Mouse (Mus musculus): ENCODE results near the gene Cox6b1.

The Cox6b1 gene

DNA sequence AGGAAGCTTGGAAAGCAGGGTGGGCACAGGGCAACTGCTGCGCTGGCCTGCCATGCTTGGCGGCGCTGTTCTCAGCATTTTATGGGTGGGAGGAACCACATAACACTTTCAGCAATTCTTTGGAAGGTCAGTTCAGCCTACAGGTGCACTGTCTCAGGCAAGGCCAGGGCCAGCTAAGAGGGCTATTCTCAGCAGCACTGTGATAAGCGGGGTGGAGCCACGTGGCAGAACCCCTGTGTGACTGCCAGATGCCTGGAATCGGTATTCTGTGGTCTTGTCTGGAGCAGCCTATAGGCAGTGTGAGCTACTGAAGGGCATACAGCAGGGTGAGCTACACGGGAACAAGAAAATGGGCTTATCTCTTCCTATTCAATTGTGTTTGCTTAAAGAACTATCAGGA is 15.9 kb downstream of the Cox6b1 start:
- DNase-seq (ENCODE audit: low spot score in 2 of 2): no peak

DNA sequence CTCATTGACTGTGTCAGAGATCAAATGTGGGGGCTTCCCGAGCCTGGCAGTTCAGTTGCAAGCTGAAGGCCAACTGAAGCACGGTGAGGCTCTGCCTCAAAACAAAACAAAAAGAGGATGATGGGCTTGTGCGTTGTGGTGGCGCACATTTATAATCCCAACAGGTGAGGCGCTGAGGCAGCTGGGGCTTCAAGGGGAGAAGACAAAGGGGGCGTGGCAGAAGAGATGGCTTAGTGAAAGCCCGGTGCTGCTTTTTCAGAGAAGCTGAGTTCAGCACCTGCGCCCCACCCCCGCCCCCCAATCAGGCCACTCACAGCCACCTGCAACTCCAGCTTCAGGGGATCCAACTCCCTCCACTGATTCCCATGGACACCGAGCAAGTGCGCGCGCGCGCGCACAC is 17.5 kb downstream of the Cox6b1 start:
- DNase-seq (ENCODE audit: low spot score in 2 of 2): no peak

DNA sequence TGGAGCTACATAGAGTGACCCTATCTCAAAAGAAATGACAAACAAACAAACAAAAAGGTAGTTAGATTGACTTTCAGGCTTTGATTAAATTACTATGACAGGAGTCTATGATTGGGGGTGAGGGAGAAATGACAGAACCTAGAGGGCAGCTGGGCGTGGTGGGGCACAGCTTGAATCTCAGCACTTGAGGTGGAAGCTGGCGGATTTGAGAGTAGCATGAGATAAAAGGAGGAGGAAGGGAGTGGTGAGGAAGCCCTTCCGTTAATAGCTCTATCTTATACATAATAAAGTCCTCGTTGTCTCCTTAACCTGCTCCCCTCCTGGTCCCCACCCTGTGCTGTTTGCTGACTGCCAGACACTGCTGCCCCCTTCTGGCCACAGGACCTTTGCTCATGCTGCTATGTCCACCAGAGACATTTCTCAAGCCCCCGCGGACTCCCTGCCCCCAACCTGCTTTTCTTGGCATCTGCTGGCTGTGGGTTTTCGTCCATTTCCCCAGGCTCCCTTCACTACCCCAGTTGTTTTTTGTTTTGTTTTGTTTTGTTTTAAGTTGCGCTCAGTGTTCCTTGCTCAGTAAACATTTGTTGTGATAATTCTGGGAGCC is 18.1 kb downstream of the Cox6b1 start:
- DNase-seq (ENCODE audit: low spot score in 2 of 2): peak in 1 of 2 experiments; percentile 21

DNA sequence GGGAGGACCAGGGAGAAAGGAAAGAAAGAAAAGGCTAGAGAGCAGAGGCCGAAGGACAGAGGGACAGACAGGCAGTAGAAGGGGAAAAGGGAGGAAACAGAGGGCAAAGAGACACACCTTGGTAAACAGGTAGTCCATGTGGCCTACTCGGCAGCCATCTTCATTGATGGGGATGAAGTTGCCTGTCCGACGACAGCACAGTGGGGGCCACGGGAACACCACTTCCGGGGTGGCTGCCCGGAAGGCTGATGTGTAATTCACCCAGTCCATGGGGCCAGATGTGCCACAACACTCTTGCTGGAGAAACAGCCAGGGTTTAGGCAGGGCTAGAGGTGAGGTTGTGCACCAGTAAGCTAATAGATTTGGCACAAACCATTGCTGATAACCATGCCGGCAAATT is 21.0 kb downstream of the Cox6b1 start:
- DNase-seq (ENCODE audit: low spot score in 2 of 2): no peak

DNA sequence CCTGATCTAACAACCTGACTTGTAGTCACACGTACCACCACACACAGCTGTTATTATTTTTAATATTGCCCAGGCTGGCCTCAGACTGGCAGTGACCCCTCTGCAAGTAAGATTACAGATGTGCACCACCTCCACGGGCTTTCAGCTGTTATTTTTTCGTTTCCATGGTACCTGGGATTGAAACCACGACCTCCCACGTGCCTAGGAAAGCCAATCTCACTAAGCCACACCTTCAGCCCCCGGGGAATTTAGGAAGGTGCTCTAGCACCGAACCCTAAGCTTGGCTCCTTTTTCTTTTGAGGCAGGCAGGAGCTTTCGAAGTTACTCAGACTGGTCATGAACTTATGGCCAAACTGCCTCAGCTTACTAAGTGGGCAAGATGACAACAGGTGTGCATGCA is 21.5 kb downstream of the Cox6b1 start:
- no peak for DNase-seq (ENCODE audit: low spot score in 2 of 2)

DNA sequence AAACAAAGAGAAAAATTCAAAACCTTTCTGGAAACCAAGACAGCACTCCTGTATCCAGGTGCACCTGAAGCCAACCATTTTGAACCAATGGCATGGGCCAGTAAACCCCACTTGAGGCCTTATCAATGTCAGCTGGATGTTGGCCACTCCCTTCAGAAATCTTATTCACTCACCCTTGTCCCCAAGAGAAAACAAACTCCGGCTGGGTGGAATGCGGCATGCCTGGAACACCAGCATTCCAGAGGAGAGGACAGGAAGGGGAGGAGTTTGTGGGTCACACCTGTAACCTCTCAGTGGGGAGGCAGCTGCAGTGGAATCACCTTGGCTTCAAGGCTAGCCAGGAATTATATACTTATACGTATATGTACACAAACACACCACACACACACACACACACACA is 23.4 kb downstream of the Cox6b1 start:
- no peak for DNase-seq (ENCODE audit: low spot score in 2 of 2)

DNA sequence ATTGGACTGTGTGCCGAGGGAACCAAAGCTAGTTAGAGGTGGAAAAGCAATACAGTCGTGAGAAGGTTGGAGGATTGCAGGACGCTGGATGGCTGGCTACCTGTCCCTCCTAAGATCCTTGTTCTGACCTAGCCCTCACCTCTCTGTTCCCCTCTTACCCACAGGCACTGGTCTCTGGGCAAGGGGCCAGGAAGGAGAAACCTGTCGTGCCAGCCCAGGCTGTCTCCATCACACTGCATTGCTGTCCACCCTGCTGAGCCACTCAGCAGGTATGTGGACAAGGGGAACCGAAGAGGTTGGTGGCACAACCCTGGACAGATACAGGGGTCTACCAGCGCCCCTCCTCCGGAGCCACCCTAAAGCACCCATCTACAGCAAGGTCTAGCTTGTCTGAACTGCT is 25.3 kb downstream of the Cox6b1 start:
- no peak for DNase-seq (ENCODE audit: low spot score in 2 of 2)

DNA sequence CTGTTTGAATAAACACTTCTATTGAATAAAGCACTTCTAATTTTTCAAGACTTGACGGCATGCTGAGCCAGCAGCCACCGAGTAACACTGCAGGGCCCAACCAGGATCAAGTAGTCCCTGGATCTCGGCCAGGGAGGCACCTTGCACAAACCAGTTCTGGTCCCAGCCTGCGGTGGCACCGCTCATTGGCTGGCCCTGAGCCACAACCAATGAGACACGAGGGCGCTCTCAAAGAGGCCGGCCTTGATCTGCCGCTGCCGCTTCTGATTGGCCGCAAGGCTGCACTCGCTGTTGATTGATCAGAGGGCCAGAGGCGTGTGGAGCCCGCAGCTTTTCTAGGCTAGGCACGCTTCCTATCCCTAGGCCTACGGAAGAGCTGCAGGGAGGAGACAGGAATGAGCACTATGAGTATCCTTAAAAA is 26.0 kb downstream of the Cox6b1 start:
- DNase-seq (ENCODE audit: low spot score in 2 of 2): peak; percentile 74 to 82

DNA sequence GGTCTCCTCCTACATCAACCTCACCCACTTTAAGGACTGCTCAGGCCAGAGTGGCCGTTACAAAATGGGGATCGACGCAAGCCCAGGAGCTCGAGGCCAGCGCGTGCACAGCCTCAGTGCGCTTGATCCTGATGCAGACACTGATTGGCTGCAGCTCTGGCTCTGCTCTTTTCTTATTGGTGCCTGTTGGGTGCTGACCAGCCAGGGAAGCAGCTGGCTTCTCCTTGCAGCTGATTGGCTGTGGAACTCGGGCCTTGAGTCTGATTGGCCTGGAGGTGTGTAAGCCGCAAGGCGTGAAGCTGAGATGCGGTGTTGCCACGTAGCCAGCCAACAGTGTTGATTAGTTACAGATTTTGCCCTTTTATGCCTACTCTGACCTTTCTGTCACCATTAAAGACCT is 27.2 kb downstream of the Cox6b1 start, which contains the start of gene Zbtb32:
TSS of gene Zbtb32 (minus strand) at position 124 of the 400 bp plus-strand sequence.
- DNase-seq (ENCODE audit: low spot score in 2 of 2): no peak

DNA sequence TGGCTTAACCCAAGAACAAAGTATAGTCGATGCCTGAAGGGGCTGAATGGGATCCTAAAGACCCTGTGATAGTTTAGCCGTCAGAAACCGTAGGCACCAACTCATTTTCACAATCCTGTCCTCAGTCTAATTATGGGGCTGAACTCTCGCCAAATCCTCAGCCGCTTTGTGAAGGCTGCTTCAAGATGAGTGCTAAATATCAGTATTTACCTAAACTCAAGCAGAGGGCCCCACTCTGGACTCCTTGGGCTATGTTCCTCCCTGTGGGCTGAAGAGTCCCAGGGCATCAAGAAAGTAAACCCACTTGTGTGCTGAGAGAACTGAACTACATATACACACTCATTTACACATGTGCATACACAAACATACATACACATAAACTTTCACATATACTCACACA is 29.1 kb downstream of the Cox6b1 start:
- DNase-seq (ENCODE audit: low spot score in 2 of 2): no peak

DNA sequence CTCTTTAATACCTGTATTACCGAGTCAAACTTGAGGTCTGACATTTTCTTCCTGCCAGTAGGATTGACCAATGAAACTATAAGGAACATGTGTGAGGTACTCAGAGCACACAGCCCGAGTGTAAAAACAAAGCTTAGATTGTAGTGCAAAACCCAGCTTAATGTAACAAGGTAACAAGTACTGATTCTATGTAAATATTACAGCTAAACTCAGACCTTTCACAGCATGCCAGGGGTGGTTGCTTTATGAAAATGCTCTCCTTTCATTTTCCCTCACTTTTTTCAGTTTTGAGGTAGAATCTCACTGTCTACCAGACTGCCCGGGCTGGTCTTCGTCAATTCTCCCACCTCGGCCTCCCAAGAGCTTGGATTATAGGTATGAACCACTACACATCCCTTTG is 29.9 kb downstream of the Cox6b1 start:
- no peak for DNase-seq (ENCODE audit: low spot score in 2 of 2)

DNA sequence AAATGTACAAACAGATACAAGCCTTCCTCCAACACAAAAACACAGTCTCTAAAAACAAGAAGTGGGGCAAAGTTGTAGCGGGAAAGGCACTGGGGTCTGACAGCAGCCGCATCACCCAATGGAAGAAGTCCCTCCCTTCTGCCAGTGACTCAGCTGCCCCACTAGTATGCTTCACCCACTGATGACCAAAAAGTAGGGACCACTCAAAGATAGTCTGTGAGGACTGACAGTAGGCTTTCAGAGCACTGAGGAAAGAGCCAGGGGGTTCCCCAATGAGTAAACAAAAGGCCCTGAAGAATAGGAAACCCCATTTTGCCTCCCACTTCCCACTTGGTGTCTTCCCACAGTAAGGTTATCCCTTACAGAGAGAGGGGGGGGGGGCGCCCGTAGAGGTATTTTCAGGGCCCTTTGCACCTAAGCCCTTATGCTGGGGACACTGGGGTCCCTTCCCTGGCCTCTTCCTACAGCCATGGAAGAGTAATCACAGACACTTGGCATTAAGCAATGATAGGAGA is 31.4 kb downstream of the Cox6b1 start:
- DNase-seq (ENCODE audit: low spot score in 2 of 2): no peak

DNA sequence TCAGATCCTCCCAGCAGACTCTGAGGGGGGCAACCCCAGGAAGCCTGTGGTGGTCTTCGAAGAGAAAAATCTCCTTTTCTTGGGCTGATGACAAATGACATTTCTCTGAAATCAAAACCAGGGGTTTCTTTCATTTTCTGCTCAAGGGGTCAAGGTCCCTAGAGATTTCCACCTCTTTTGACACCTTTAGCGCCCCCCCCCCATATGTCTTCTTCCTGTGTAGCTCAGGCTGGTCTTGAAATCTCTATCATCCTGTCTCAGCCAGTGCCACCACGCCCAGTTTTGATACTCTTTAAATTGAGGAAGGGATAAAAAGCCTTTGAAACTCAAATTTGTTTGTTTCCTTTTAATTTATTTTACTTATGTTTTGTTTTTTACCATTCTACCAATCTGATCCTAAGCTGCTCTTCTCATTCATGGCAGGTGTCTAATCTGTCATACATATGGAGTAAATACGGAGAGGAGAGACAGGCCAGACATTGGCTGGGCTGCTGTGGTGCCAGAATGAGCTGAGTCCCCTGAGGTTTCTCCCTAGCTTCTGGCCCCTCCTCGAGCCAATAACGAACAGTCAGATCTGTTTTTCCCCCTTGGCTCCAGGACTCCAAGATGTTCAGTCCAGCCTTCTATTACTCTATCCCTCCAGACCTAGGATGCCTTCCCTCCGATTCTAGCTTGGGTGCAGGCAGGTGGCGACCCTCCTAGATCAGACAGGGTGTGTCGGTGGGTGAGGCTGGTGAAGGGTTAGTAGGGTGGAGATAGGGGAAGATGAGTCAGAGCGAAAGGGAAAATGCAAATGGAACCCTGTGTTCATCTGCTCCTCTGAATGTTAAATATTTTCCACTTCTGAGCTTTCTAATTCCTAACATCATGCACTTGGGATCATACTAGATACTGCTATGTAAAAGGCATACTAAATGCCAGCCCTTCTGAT is 32.1 kb downstream of the Cox6b1 start:
- no peak for DNase-seq (ENCODE audit: low spot score in 2 of 2)

DNA sequence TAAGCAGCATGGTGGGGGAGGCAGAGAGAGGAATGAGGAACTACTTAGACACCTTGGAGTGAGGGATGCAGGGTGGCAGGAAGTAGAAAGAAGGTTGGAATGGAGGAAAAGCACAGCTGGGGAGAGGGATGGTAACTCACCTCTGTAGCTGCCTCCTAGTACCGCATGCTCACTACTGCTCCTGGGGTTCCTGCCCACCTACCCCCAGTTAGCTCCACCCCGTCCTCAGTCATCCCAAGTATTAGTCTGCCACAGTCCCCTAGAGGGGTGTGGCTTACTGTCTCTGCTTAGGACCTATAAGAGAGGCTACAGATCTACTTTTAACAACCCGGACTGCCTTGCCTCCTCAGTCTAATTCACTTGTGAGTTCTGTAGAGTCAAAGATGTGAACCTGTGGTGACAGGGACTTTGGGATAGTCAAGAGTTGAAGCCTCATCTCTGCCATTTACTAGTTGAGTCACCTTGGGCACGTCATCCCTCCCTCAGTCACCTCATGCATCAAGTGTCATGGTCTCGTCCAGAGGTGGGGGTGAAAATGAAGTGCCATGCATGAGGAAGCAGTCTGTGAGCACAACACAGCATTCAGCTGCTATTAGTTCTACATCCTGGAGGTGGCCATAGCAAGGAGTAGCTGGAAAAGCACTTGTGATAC is 33.1 kb downstream of the Cox6b1 start:
- DNase-seq (ENCODE audit: low spot score in 2 of 2): no peak

DNA sequence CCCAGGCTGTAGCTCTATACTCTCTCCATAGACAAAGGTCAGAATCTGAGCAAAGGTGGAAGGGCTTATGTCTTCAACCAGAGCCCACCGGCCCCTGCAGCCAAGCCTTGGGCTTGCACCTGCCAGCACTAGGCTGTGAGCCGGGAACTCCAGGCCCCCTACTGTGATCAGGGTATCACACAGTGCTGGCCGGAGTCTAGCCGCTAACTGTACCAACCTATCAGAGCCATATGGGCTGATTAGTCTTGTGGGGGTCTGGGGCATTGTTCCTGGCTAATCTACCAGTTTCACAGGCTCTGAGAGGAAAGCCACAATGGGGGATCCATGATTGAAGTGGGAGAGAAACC is 34.4 kb downstream of the Cox6b1 start:
- DNase-seq (ENCODE audit: low spot score in 2 of 2): no peak

DNA sequence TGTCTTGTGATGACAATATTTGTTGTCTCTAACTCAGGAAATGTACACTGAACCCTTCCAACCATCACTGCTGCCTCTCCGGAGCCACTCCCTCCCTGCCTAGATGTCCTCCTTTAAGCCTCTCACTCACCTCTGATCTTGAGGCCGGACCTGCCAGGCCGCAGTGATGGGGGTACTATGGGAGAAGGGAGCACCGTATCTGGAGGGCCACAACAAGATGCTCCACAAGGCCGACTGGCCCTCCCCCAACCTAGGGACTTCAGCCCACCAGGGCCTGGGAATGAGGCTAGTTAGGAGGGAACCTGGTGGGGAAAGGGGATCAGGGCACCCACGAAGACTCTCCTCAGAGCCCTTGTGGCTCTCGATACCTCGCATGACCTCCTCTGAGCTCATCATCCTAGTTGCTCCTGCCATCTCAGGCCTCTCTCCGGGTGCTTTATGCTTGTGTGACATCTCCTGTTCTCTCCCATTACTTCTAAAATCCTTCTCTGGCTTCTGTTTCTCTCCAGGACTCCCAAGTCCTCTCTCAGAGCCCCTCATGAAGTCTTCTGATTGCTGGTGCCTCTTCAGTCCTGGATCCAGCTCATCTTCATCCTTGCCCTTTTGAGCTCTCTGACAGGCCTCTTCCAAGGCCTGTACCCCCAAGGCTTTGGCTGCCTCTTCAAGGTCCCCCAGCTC is 34.9 kb downstream of the Cox6b1 start:
- DNase-seq (ENCODE audit: low spot score in 2 of 2): no peak

DNA sequence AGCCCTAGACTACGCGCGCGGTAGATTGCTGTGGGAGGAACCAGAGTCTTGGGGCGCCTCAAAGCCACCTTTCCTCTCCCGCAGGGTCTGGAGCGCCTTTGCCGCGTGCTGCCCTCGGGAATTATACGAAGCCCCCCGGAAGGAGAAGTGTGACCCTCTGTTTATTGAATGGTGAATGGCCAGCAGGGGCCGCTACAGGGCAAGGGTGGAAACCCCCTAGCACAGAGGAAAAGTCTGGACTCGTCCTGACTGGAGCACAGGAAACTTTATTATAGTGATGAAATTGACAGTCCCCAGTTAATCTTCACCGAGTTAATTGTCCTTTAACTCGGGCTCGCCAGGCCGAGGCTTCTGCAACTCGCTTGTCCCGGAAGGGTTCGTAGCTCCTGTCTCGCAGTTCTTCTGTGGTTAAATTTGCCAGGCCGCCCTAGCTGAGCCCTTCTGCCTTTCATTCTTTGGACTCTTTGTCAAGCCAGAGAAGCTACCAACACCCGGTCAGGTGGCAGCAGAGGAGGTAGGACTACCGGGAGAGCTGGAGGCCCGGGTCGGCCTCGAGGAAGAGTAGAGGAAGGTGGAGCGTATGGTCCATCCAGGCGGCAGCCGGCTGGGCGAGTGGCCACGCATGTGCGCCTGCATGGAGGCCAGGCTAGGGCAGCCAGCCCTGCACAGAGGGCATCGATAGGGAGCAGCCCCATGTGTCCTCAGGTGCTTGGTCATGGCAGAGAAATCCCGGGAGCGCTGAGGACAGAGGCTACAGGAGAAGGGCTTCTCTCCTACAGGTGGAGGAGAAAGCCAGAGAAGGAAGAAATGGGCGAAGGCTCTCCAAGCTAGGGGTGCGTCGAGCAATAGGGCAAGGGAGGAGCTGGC is 36.3 kb downstream of the Cox6b1 start:
- DNase-seq (ENCODE audit: low spot score in 2 of 2): peak; percentile 71 to 72

DNA sequence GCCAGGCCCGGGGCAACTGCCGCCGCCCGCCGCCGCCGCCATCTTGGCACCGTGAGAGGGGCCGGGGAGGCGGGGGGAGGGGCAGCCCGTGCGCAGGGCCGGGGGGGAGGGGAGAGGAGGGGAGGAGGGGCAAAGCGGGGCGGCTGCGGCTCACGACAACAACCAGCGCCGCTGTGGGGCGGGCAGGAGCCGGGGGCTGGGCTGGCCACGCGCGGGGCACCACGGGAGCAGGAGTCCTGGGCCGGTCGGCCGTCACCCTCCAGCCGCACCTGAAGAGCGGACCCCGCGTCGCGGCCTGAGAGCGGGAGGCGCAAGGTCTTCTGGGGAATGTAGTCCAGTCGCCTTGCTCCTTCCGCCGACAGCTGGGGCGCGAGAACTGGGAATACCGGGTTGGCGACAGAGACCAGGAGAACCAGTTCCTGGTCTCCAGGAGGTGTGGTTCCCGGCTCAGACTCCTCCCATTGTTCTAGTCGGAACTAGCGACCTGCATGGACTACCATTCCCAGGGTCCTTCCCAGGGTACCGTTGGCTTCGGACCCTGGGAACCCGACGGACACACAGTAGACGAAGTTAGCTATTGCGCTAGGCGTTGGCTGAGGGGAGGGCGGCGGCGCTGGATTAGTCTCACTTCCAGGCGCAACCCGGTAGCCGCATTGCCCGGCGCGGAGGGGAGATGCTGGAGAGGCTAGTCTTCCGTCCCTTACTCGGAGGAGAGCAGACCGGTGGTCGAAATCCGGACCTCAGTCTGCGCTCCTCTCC is 37.1 kb downstream of the Cox6b1 start, which contains the start of gene Kmt2b:
TSS of gene Kmt2b (minus strand) at position 51 of the 759 bp plus-strand sequence.
- peak; percentile 89 to 90 for DNase-seq (ENCODE audit: low spot score in 2 of 2)

DNA sequence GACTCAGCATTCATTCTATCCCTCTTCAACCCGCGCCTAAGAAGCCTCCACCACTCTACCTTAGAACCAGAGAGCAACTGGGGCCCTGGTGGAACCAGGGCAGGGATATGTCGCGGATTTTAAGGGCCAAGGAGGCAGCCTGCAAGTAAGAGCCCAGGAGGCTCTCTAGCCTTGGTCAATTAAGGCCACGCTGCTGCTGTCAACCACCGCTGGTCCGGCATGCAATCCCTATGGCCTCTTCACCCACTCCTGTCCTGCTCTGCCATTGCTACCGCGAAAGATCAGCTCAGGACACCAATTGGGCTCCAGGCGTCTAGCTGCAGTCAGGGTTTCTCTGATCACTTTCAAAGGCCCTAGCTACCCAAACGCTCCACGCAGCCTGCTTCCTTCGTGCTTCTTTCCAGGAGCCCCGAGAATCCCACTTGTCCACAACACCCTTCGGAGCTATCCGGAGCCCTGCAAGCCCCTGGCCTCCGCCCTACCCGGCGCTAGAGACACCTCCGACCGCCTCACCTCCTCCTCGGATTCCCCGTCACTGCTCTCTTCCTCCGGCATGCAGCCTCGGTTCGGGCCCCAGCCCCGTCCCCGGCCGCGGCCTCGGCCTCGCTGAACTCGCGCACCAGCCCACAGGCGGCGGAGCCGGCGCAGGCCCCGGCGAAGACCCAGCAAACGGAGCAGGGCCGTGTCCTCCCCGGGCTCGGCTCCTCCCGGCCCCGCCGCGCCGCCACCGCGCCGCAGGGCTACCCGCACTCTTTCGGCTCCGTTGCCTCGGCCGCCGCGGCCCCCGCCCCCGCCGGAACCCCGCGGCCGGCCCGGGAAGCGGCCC is 37.9 kb downstream of the Cox6b1 start:
- DNase-seq (ENCODE audit: low spot score in 2 of 2): peak; percentile 20 to 48

All from frontal cortex, postnatal 25 days (tissue).